Mouse (Mus musculus): ENCODE results near the gene Ttc41.

Ttc41 gene

GRCm38 (mm10) chr10:86755816-86756502 is 50.3 kb downstream of the Ttc41 start:
- no peak for DNase-seq (ENCODE audit: low read depth)

GRCm38 (mm10) chr10:86757724-86758123 is 52.1 kb downstream of the Ttc41 start:
- DNase-seq (ENCODE audit: low read depth): no peak

- DNase-seq (ENCODE audit: low read depth): no peak
These were observed 52.6 kb downstream of the Ttc41 start for GRCm38 (mm10) chr10:86758211-86758610.

- DNase-seq (ENCODE audit: low read depth): no peak
These were observed 55.6 kb downstream of the Ttc41 start for GRCm38 (mm10) chr10:86761236-86761635.

GRCm38 (mm10) chr10:86761722-86762383 is 56.2 kb downstream of the Ttc41 start:
- no peak for DNase-seq (ENCODE audit: low read depth)

GRCm38 (mm10) chr10:86762384-86762730 is 56.7 kb downstream of the Ttc41 start:
- no peak for DNase-seq (ENCODE audit: low read depth)

- DNase-seq (ENCODE audit: low read depth): no peak
These were observed 58.1 kb downstream of the Ttc41 start, which contains the start of gene Gm49358 for GRCm38 (mm10) chr10:86763672-86764071. Gm49358 (plus strand) TSS chr10:86763972.

- no peak for DNase-seq (ENCODE audit: low read depth)
These were observed 59.8 kb downstream of the Ttc41 start for GRCm38 (mm10) chr10:86765344-86765966.

- no peak for DNase-seq (ENCODE audit: low read depth)
These were observed 63.6 kb downstream of the Ttc41 start for GRCm38 (mm10) chr10:86769216-86769615.

GRCm38 (mm10) chr10:86769797-86770196 is 64.2 kb downstream of the Ttc41 start:
- DNase-seq (ENCODE audit: low read depth): no peak

- DNase-seq (ENCODE audit: low read depth): no peak
These were observed 66.1 kb downstream of the Ttc41 start for GRCm38 (mm10) chr10:86771701-86772100.

GRCm38 (mm10) chr10:86772231-86772631 is 66.6 kb downstream of the Ttc41 start:
- DNase-seq (ENCODE audit: low read depth): peak; percentile 81

GRCm38 (mm10) chr10:86773360-86773759 is 67.7 kb downstream of the Ttc41 start:
- DNase-seq (ENCODE audit: low read depth): no peak

- DNase-seq (ENCODE audit: low read depth): no peak
These were observed 70.7 kb downstream of the Ttc41 start for GRCm38 (mm10) chr10:86776281-86776680.

GRCm38 (mm10) chr10:86777614-86778319 is 72.2 kb downstream of the Ttc41 start:
- DNase-seq (ENCODE audit: low read depth): no peak

- peak; percentile 99 for DNase-seq (ENCODE audit: low read depth)
These were observed 72.9 kb downstream of the Ttc41 start, which contains the start of gene Nt5dc3 for GRCm38 (mm10) chr10:86778398-86779116. Nt5dc3 (plus strand) TSS chr10:86779005.

- DNase-seq (ENCODE audit: low read depth): peak; percentile 54
These were observed 73.6 kb downstream of the Ttc41 start for GRCm38 (mm10) chr10:86779117-86779755.

GRCm38 (mm10) chr10:86779816-86780500 is 74.3 kb downstream of the Ttc41 start:
- peak; percentile 27 for DNase-seq (ENCODE audit: low read depth)

GRCm38 (mm10) chr10:86781641-86782040 is 76.0 kb downstream of the Ttc41 start:
- no peak for DNase-seq (ENCODE audit: low read depth)

GRCm38 (mm10) chr10:86782656-86783055 is 77.0 kb downstream of the Ttc41 start:
- DNase-seq (ENCODE audit: low read depth): no peak

GRCm38 (mm10) chr10:86783561-86783960 is 78.0 kb downstream of the Ttc41 start:
- DNase-seq (ENCODE audit: low read depth): no peak

All from 416B (cell line).